In the genomic region with DNA sequence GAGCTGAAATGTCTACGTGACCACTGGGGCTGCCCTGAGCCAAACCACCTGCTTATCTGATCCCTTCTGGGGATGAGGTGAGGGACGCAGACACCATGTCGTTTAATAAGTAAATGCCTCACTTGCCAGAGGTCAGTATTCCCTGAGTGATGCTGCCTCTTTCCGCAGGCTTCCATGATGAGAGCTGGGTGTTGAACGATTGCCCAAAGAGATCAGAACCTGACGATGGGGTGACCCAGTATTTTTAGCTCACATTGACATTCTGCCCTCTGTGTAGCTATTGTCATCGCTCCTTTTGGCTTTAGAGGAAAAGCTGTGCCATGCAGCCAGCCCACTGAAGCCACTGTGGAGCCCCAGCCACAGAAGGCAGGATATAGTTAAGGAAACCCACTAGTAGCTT, we compare ENCODE assay signal across 27 mouse cellular contexts. TPM values are rescaled to one million over a fixed set of nuclear protein-coding genes. Genes with fewer than 3 reads are reported as not detected.
"Had no signal": no experiment of that assay in that cellular context is flagged by ENCODE, and none has a peak within 500 bp of the region (broad histone marks: within the 10 kb centered on the region; RNA-seq: fewer than 3 reads in every experiment).

No protein-coding gene starts in this region.

- ATAC-seq: liver, postnatal 0 days; lung, postnatal 0 days had no signal

- H3K9ac ChIP-seq: limb, embryonic 12.5 days; limb, embryonic 15.5 days; liver, embryonic 14.5 days; liver, postnatal 0 days; lung, embryonic 14.5 days had no signal

- H3K9me3 ChIP-seq: limb, embryonic 12.5 days; limb, embryonic 15.5 days had no signal

- H3K4me2 ChIP-seq: limb, embryonic 12.5 days; limb, embryonic 15.5 days; liver, embryonic 11.5 days; lung, embryonic 14.5 days had no signal

- H3K4me1 ChIP-seq: limb, embryonic 12.5 days had no signal

- H3K36me3 ChIP-seq: limb, embryonic 12.5 days; limb, embryonic 15.5 days had no signal

- H3K4me3 ChIP-seq: limb, embryonic 12.5 days; limb, embryonic 15.5 days had no signal

- DNase-seq: kidney, postnatal 14 days; kidney, postnatal 4 days; left cerebral cortex, postnatal 4 days; liver, postnatal 0 days; lung, embryonic 14.5 days; midbrain, embryonic 14.5 days; thymus, adult 18-20 months; thymus, postnatal 36 days had no signal

- H3K27ac ChIP-seq: limb, embryonic 12.5 days; limb, embryonic 15.5 days; liver, embryonic 14.5 days; macrophage had no signal

RNA-seq across cellular contexts. Expression of gene Wt1, which starts 13.1 kb away (rescaled TPM):
- total RNA-seq: megakaryocyte, adult 5-6 weeks; midbrain, postnatal 0 days had no signal
- polyA plus RNA-seq: macrophage; midbrain, embryonic 14.5 days had no signal

RNA-seq across cellular contexts. Expression of gene Gm11060, which starts 47.7 kb away (rescaled TPM):
- total RNA-seq: layer of hippocampus, adult 18-20 months; layer of hippocampus, postnatal 14 days; left cerebral cortex, adult 8-10 months; left cerebral cortex, postnatal 14 days; left cerebral cortex, postnatal 4 days; megakaryocyte, adult 5-6 weeks; midbrain, postnatal 0 days had no signal
- polyA plus RNA-seq: limb, embryonic 12.5 days; limb, embryonic 15.5 days; liver, embryonic 11.5 days; liver, embryonic 14.5 days; liver, postnatal 0 days; lung, embryonic 14.5 days; lung, postnatal 0 days; macrophage; midbrain, embryonic 14.5 days; midbrain, postnatal 0 days; neural tube, embryonic 11.5 days; neural tube, embryonic 14.5 days; small intestine, adult 2 months; spleen, adult 2 months; stomach, embryonic 16.5 days; testis, adult 2 months; urinary bladder, adult 2 months had no signal
